Mouse (Mus musculus) lung, postnatal 0 days (tissue): Measurements from ENCODE around the gene Hadh.

Experiments used
- CTCF ChIP-seq: IDR thresholded peaks from 2 replicates; pipeline ENCODE4 v1.5.1; 2016; ENCODE audit warnings: antibody characterized with exemption, mild to moderate bottlenecking
- EP300 ChIP-seq: IDR thresholded peaks from 2 replicates; pipeline ENCODE4 v1.6.1; 2016; ENCODE audit warnings: antibody characterized with exemption, mild to moderate bottlenecking, control low read depth

GRCm38 (mm10) chr3:131259392-131259965 lies 12.4 kb downstream of the Hadh start:
- TF ChIP-seq CTCF (no peak), EP300 (no peak)
